Mouse (Mus musculus): Measurements from ENCODE around the gene Dennd5b. TPM values are rescaled to one million over a fixed set of nuclear protein-coding genes. Genes with fewer than 3 reads are reported as not detected.

Dennd5b gene
- polyA plus RNA-seq, 1 experiment from 2014 or later: 7.5 TPM

- H3K27ac ChIP-seq (replicated peaks; ENCODE audit: low read depth, low read length): no peak overlapping the region
- H3K27me3 ChIP-seq (ENCODE audit: control insufficient read depth, insufficient read depth, low read length): no peaks in the 10 kb centered on the region
- H3K4me2 ChIP-seq (ENCODE audit: low read depth, severe bottlenecking): no peak overlapping the region
- no peak overlapping the region for H3K9ac ChIP-seq (ENCODE audit: low read length)
- ATAC-seq (ENCODE audit: insufficient number of reproducible peaks, low FRiP score, low TSS enrichment, low read depth): no peak
- no peaks in the 10 kb centered on the region for H3K36me3 ChIP-seq (ENCODE audit: control insufficient read depth, insufficient read depth, low read length)
- H3K4me1 ChIP-seq (ENCODE audit: control insufficient read depth, insufficient read depth, low read length): no peaks in the 10 kb centered on the region
- no peaks in the 10 kb centered on the region for H3K9me3 ChIP-seq (ENCODE audit: control insufficient read depth, low read length)
- no peak overlapping the region for H3K4me3 ChIP-seq (ENCODE audit: low read depth, low read length)
- DNase-seq (ENCODE audit: low spot score): no peak
- WGBS: 82% methylated on average over 6 of the region's 6 CpGs
Measured at GRCm38 (mm10) chr6:149095389-149095788, 6.1 kb downstream of the Dennd5b start.

GRCm38 (mm10) chr6:149094555-149094954 lies 6.9 kb downstream of the Dennd5b start:
- H3K4me1 ChIP-seq (ENCODE audit: control insufficient read depth, insufficient read depth, low read length): no peaks in the 10 kb centered on the region
- H3K9ac ChIP-seq (ENCODE audit: low read length): no peak overlapping the region
- 96% methylated on average over 1 of the region's 1 CpGs for WGBS
- ATAC-seq (ENCODE audit: insufficient number of reproducible peaks, low FRiP score, low TSS enrichment, low read depth) (no peak), DNase-seq (ENCODE audit: low spot score) (no peak)
- H3K4me2 ChIP-seq (ENCODE audit: low read depth, severe bottlenecking): no peak overlapping the region
- no peak overlapping the region for H3K4me3 ChIP-seq (ENCODE audit: low read depth, low read length)
- no peak overlapping the region for H3K27ac ChIP-seq (replicated peaks; ENCODE audit: low read depth, low read length)
- H3K27me3 ChIP-seq (ENCODE audit: control insufficient read depth, insufficient read depth, low read length): no peaks in the 10 kb centered on the region
- H3K9me3 ChIP-seq (ENCODE audit: control insufficient read depth, low read length): no peaks in the 10 kb centered on the region
- no peaks in the 10 kb centered on the region for H3K36me3 ChIP-seq (ENCODE audit: control insufficient read depth, insufficient read depth, low read length)

DNA sequence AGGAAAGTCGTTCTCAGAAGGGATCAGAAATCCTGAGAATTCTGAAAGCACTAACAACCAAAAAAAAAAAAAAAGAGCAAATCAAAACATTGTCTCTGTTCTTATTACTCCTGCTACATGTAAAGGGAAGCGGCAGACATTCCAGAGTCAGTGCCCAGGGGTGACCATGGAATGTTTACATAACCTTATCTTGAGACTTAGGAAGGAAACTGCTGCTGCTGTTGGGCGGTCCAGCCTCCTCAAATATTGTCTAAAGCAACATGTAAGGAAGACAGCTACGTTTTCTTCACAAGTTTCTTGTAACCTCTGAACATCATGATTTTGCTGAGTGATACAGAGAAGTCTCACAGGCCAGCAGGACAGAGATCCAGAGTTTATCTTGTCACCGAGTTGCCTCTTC lies 8.0 kb downstream of the Dennd5b start:
- Histone ChIP-seq H3K27ac (replicated peaks; ENCODE audit: low read depth, low read length) (no peak overlapping the region), H3K4me2 (ENCODE audit: low read depth, severe bottlenecking) (no peak overlapping the region), H3K4me3 (ENCODE audit: low read depth, low read length) (no peak overlapping the region), H3K9ac (ENCODE audit: low read length) (no peak overlapping the region), H3K4me1 (ENCODE audit: control insufficient read depth, insufficient read depth, low read length) (no peaks in the 10 kb centered on the region), H3K27me3 (ENCODE audit: control insufficient read depth, insufficient read depth, low read length) (no peaks in the 10 kb centered on the region), H3K36me3 (ENCODE audit: control insufficient read depth, insufficient read depth, low read length) (no peaks in the 10 kb centered on the region), H3K9me3 (ENCODE audit: control insufficient read depth, low read length) (no peaks in the 10 kb centered on the region)
- ATAC-seq (ENCODE audit: insufficient number of reproducible peaks, low FRiP score, low TSS enrichment, low read depth): no peak
- WGBS: 43% methylated on average over 5 of the region's 5 CpGs
- no peak for DNase-seq (ENCODE audit: low spot score)

DNA sequence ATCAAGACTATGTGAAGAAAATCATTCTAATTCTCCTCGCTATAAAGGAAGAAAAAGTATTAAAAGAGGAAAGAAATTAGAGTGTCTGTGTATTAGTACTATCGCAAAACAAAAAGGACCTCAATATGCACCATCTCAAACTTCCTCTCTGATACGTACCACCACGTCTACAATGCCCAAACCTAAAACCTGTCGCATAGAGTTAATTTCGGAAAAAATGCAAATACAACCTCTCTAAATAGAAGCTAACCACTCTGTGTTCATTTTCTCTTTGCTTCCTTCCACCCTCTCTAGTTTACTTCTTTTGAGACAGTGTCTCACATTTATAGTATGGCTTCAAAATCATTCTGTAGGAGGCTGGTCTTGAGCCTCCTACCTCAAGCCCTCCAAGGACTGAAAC lies 9.1 kb downstream of the Dennd5b start:
- H3K4me2 ChIP-seq (ENCODE audit: low read depth, severe bottlenecking): no peak overlapping the region
- H3K36me3 ChIP-seq (ENCODE audit: control insufficient read depth, insufficient read depth, low read length): no peaks in the 10 kb centered on the region
- no peak for DNase-seq (ENCODE audit: low spot score)
- no peak overlapping the region for H3K27ac ChIP-seq (replicated peaks; ENCODE audit: low read depth, low read length)
- H3K9me3 ChIP-seq (ENCODE audit: control insufficient read depth, low read length): no peaks in the 10 kb centered on the region
- no peak overlapping the region for H3K4me3 ChIP-seq (ENCODE audit: low read depth, low read length)
- H3K9ac ChIP-seq (ENCODE audit: low read length): no peak overlapping the region
- 95% methylated on average over 6 of the region's 6 CpGs for WGBS
- no peak for ATAC-seq (ENCODE audit: insufficient number of reproducible peaks, low FRiP score, low TSS enrichment, low read depth)
- no peaks in the 10 kb centered on the region for H3K27me3 ChIP-seq (ENCODE audit: control insufficient read depth, insufficient read depth, low read length)
- H3K4me1 ChIP-seq (ENCODE audit: control insufficient read depth, insufficient read depth, low read length): no peaks in the 10 kb centered on the region

- 77% methylated on average over 1 of the region's 1 CpGs for WGBS
- H3K4me2 ChIP-seq (ENCODE audit: low read depth, severe bottlenecking): no peak overlapping the region
- H3K27ac ChIP-seq (replicated peaks; ENCODE audit: low read depth, low read length): no peak overlapping the region
- no peaks in the 10 kb centered on the region for H3K9me3 ChIP-seq (ENCODE audit: control insufficient read depth, low read length)
- H3K4me3 ChIP-seq (ENCODE audit: low read depth, low read length): no peak overlapping the region
- no peaks in the 10 kb centered on the region for H3K36me3 ChIP-seq (ENCODE audit: control insufficient read depth, insufficient read depth, low read length)
- no peaks in the 10 kb centered on the region for H3K27me3 ChIP-seq (ENCODE audit: control insufficient read depth, insufficient read depth, low read length)
- no peak for ATAC-seq (ENCODE audit: insufficient number of reproducible peaks, low FRiP score, low TSS enrichment, low read depth)
- DNase-seq (ENCODE audit: low spot score): no peak
- no peaks in the 10 kb centered on the region for H3K4me1 ChIP-seq (ENCODE audit: control insufficient read depth, insufficient read depth, low read length)
- no peak overlapping the region for H3K9ac ChIP-seq (ENCODE audit: low read length)
Measured at GRCm38 (mm10) chr6:149077136-149077808, 24.2 kb downstream of the Dennd5b start.

DNA sequence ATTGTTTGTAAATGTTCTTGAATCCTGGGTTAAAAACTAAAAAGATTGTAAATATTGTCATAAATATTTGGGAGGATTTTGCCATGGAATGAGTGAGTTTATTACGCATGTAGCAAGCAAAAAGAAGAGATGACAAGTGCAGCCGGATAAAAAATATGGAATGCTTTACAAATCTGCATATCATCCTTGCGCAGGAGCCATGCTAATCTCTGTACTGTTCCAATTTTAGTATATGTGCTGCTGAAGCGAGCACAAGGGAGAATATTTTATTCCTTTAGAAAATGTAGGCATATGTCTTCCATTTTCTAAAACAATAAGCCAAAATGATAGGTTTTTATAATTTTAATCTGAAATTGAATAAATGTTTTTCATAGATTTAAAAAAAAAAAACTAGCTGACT lies 27.6 kb downstream of the Dennd5b start:
- H3K4me2 ChIP-seq (ENCODE audit: low read depth, severe bottlenecking): no peak overlapping the region
- no peaks in the 10 kb centered on the region for H3K4me1 ChIP-seq (ENCODE audit: control insufficient read depth, insufficient read depth, low read length)
- no peaks in the 10 kb centered on the region for H3K9me3 ChIP-seq (ENCODE audit: control insufficient read depth, low read length)
- H3K27ac ChIP-seq (replicated peaks; ENCODE audit: low read depth, low read length): no peak overlapping the region
- no peaks in the 10 kb centered on the region for H3K27me3 ChIP-seq (ENCODE audit: control insufficient read depth, insufficient read depth, low read length)
- ATAC-seq (ENCODE audit: insufficient number of reproducible peaks, low FRiP score, low TSS enrichment, low read depth) (no peak), DNase-seq (ENCODE audit: low spot score) (no peak)
- no peaks in the 10 kb centered on the region for H3K36me3 ChIP-seq (ENCODE audit: control insufficient read depth, insufficient read depth, low read length)
- H3K9ac ChIP-seq (ENCODE audit: low read length): no peak overlapping the region
- H3K4me3 ChIP-seq (ENCODE audit: low read depth, low read length): no peak overlapping the region
- WGBS: 93% methylated on average over 4 of the region's 4 CpGs

DNA sequence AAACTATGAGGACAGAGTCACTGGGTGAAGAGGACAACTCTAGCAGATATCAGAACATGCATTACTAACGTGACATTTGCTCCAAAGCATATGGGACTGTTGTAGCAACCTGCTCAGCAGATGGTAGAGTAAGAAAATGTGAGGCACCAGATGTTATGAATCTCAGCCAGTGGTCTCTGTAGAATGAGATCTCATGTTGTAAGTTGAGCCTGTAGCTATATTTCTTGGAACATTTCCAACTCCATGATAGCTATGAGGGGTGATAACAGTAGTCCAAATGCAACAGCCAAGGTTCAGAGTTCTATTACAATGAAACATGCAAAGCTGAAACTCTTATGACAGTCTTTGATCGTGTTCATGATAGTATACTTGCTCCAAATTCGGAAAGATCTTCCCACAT lies 28.6 kb downstream of the Dennd5b start:
- H3K27me3 ChIP-seq (ENCODE audit: control insufficient read depth, insufficient read depth, low read length): no peaks in the 10 kb centered on the region
- H3K4me1 ChIP-seq (ENCODE audit: control insufficient read depth, insufficient read depth, low read length): no peaks in the 10 kb centered on the region
- DNase-seq (ENCODE audit: low spot score) (no peak), ATAC-seq (ENCODE audit: insufficient number of reproducible peaks, low FRiP score, low TSS enrichment, low read depth) (no peak)
- no peak overlapping the region for H3K4me2 ChIP-seq (ENCODE audit: low read depth, severe bottlenecking)
- no peaks in the 10 kb centered on the region for H3K36me3 ChIP-seq (ENCODE audit: control insufficient read depth, insufficient read depth, low read length)
- H3K27ac ChIP-seq (replicated peaks; ENCODE audit: low read depth, low read length): no peak overlapping the region
- H3K4me3 ChIP-seq (ENCODE audit: low read depth, low read length): no peak overlapping the region
- H3K9me3 ChIP-seq (ENCODE audit: control insufficient read depth, low read length): no peaks in the 10 kb centered on the region
- no peak overlapping the region for H3K9ac ChIP-seq (ENCODE audit: low read length)
- 84% methylated on average over 3 of the region's 3 CpGs for WGBS

GRCm38 (mm10) chr6:149070592-149071124 lies 30.8 kb downstream of the Dennd5b start:
- 89% methylated on average over 4 of the region's 4 CpGs for WGBS
- Histone ChIP-seq H3K4me3 (ENCODE audit: low read depth, low read length) (no peak overlapping the region), H3K4me1 (ENCODE audit: control insufficient read depth, insufficient read depth, low read length) (no peaks in the 10 kb centered on the region), H3K36me3 (ENCODE audit: control insufficient read depth, insufficient read depth, low read length) (no peaks in the 10 kb centered on the region), H3K9ac (ENCODE audit: low read length) (no peak overlapping the region), H3K27me3 (ENCODE audit: control insufficient read depth, insufficient read depth, low read length) (no peaks in the 10 kb centered on the region), H3K27ac (replicated peaks; ENCODE audit: low read depth, low read length) (no peak overlapping the region), H3K4me2 (ENCODE audit: low read depth, severe bottlenecking) (no peak overlapping the region), H3K9me3 (ENCODE audit: control insufficient read depth, low read length) (no peaks in the 10 kb centered on the region)
- no peak for ATAC-seq (ENCODE audit: insufficient number of reproducible peaks, low FRiP score, low TSS enrichment, low read depth)
- no peak for DNase-seq (ENCODE audit: low spot score)

GRCm38 (mm10) chr6:149063382-149063781 lies 38.1 kb downstream of the Dennd5b start:
- H3K36me3 ChIP-seq (ENCODE audit: control insufficient read depth, insufficient read depth, low read length): no peaks in the 10 kb centered on the region
- no peak overlapping the region for H3K4me3 ChIP-seq (ENCODE audit: low read depth, low read length)
- H3K27ac ChIP-seq (replicated peaks; ENCODE audit: low read depth, low read length): no peak overlapping the region
- H3K9me3 ChIP-seq (ENCODE audit: control insufficient read depth, low read length): no peaks in the 10 kb centered on the region
- H3K27me3 ChIP-seq (ENCODE audit: control insufficient read depth, insufficient read depth, low read length): no peaks in the 10 kb centered on the region
- ATAC-seq (ENCODE audit: insufficient number of reproducible peaks, low FRiP score, low TSS enrichment, low read depth) (no peak), DNase-seq (ENCODE audit: low spot score) (no peak)
- H3K9ac ChIP-seq (ENCODE audit: low read length): no peak overlapping the region
- no peaks in the 10 kb centered on the region for H3K4me1 ChIP-seq (ENCODE audit: control insufficient read depth, insufficient read depth, low read length)
- no peak overlapping the region for H3K4me2 ChIP-seq (ENCODE audit: low read depth, severe bottlenecking)
